Mouse (Mus musculus): Measurements from ENCODE around the gene Calu.
A peak's percentile ranks its signal among the peaks of the same experiment; 100 is the strongest.
"Not testable (repeated sequence)": the region's sequence is repeated elsewhere in the genome, so short reads cannot be mapped to it uniquely, and the experiment has no call there.

The Calu gene

GRCm38 (mm10) chr6:29365277-29365676 lies 17.4 kb downstream of the Calu start:
- DNase-seq = no peak

GRCm38 (mm10) chr6:29377386-29377785 lies 29.5 kb downstream of the Calu start:
- DNase-seq = no peak

- DNase-seq = no peak
Observed at GRCm38 (mm10) chr6:29378678-29379077, 30.8 kb downstream of the Calu start.

GRCm38 (mm10) chr6:29379954-29380353 lies 32.1 kb downstream of the Calu start:
- DNase-seq = no peak

- DNase-seq = no peak
Observed at GRCm38 (mm10) chr6:29382442-29382841, 34.6 kb downstream of the Calu start.

GRCm38 (mm10) chr6:29388052-29388518 lies 40.2 kb downstream of the Calu start, which contains the start of gene Opn1sw:
Gene Opn1sw, minus strand, starts transcription at chr6:29388468.
- DNase-seq = no peak

GRCm38 (mm10) chr6:29388606-29389080 lies 40.8 kb downstream of the Calu start:
- DNase-seq = peak; percentile 74

GRCm38 (mm10) chr6:29389425-29389824 lies 41.6 kb downstream of the Calu start:
- no peak for DNase-seq

GRCm38 (mm10) chr6:29390500-29390899 lies 42.6 kb downstream of the Calu start:
- DNase-seq = not testable (repeated sequence)

GRCm38 (mm10) chr6:29391241-29391640 lies 43.4 kb downstream of the Calu start:
- DNase-seq = not testable (repeated sequence)

- no peak for DNase-seq
Observed at GRCm38 (mm10) chr6:29391802-29392201, 43.9 kb downstream of the Calu start.

GRCm38 (mm10) chr6:29394286-29394685 lies 46.4 kb downstream of the Calu start:
- no peak for DNase-seq

GRCm38 (mm10) chr6:29395910-29396713 lies 48.2 kb downstream of the Calu start, which contains the start of gene Ccdc136:
Gene Ccdc136, plus strand, starts transcription at chr6:29396309.
- DNase-seq = peak; percentile 84

GRCm38 (mm10) chr6:29396714-29397540 lies 49.1 kb downstream of the Calu start:
- DNase-seq = no peak

GRCm38 (mm10) chr6:29397575-29397974 lies 49.7 kb downstream of the Calu start:
- DNase-seq = peak; percentile 35

- DNase-seq = no peak
Observed at GRCm38 (mm10) chr6:29399851-29400250, 52.0 kb downstream of the Calu start.

GRCm38 (mm10) chr6:29402693-29403342 lies 54.9 kb downstream of the Calu start:
- no peak for DNase-seq

- DNase-seq = no peak
Observed at GRCm38 (mm10) chr6:29406412-29406811, 58.5 kb downstream of the Calu start.

- no peak for DNase-seq
Observed at GRCm38 (mm10) chr6:29415446-29415845, 67.6 kb downstream of the Calu start.

GRCm38 (mm10) chr6:29420596-29420995 lies 72.7 kb downstream of the Calu start:
- no peak for DNase-seq

- DNase-seq = no peak
Observed at GRCm38 (mm10) chr6:29425118-29425517, 77.2 kb downstream of the Calu start.

GRCm38 (mm10) chr6:29426331-29426730 lies 78.5 kb downstream of the Calu start:
- no peak for DNase-seq

Measured in layer of hippocampus, adult 9-11 months (tissue).